Mouse (Mus musculus) bone marrow macrophage, adult 2 months (primary cell): ENCODE data around the gene Sugct.

ENCODE experiments used
- CTCF ChIP-seq: IDR thresholded peaks from 2 replicates; pipeline ENCODE4 v1.5.1; 2012; ENCODE audit warnings: low read depth, mild to moderate bottlenecking, low read length, moderate library complexity
- POLR2A ChIP-seq: IDR thresholded peaks from 2 replicates; pipeline ENCODE4 v1.6.1; 2012; ENCODE audit warnings: mild to moderate bottlenecking, low read depth, low read length, borderline replicate concordance

DNA sequence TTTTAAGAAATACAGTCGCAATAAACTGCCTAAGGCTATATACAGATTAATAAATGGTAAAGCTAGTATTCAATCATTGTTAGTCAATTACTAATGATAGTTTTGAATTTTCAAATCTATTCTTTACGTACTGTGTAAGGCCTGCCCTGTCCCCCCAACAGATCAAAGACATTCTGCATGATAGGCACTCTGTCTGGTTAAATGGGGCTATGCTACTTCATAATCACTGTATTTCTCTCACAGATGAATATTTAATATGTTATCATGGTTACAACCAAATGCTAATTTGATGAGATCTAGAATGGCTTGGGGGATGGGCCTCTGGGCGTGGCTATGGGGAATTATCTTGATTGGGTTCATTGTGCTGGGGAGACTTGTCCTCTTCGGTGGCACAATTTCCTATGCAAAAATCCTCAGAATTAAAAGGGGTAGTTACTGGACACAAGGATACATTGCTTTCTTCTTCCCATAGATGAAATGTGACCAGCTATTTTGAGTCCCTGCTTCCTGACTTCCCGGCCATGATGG is 13.5 kb upstream of the Sugct start:
- TF ChIP-seq POLR2A (no peak), CTCF (no peak)
